Mouse (Mus musculus) lung, adult 2 months (tissue): ENCODE results near the gene Wfdc1.

Experiments
- CTCF ChIP-seq: fragments of 200-500 bp; IDR thresholded peaks from 2 replicates; pipeline ENCODE4 v1.5.1; 2011; ENCODE audit warnings: mild to moderate bottlenecking, low read length, control low read depth; ENCODE audit not compliant: insufficient read depth
- POLR2A ChIP-seq: fragments of 200-500 bp; IDR thresholded peaks from 2 replicates; pipeline ENCODE4 v1.6.1; 2011; ENCODE audit warnings: low read depth, mild to moderate bottlenecking, control low read depth, low read length, borderline replicate concordance; ENCODE audit errors: extremely low read depth

GRCm38 (mm10) chr8:119678138-119678843 lies 12.1 kb downstream of the Wfdc1 start:
- TF ChIP-seq POLR2A (peak; percentile 10; the same call in 1 of the 2 replicates), CTCF (peak; percentile 58)
